Mouse (Mus musculus): ENCODE measurements around the gene Tarbp1.

Tarbp1 gene

DNA sequence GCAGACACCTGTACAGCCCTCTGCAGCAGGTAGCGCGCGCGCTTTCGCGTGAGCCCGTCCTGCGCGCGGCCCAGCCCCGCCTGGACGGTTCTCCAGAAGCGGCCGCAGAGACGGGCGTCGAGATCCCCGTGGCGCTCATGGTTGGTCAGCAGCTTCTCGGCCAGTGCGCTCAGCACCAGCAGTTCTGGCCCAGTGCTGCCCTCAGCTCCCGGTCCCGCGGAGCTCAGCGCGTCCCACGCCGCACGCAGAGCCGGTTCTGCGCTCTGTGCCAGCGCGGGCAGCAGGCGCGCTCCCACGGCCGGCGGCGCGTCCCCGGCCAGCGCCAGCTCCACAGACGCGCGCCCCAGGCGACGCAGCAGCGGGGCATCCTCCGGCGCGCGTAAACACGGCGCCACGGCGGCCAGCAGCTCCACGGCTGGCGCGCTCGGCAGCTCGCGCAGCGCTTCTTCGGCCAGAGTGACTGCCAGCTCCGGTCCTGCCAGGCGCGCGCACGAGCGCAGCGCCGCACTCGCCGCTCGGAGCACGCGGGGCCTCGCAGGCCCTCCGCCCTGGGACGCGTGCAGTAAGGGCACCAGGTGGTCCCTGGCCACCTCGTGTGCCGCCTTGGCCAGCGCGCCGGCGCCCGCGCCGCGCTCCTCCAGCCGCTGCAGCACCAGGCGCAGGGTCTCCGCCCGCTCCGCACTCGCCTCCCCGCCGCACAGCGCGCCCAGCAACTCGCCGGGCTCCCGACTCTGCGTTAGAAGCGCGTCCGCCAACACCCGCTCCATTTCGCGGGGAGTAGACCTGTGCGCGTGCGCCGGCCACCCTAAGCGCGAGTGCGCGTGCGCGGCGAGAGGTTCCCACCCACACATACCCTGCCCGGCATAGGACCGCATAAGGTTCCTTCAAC lies at the start of gene Tarbp1:
TSS of gene Tarbp1 (minus strand) at position 767 of the 889 bp plus-strand sequence.
- DNase-seq (ENCODE audit: extremely low read depth, insufficient read length, low spot score) = peak; percentile 91

DNA sequence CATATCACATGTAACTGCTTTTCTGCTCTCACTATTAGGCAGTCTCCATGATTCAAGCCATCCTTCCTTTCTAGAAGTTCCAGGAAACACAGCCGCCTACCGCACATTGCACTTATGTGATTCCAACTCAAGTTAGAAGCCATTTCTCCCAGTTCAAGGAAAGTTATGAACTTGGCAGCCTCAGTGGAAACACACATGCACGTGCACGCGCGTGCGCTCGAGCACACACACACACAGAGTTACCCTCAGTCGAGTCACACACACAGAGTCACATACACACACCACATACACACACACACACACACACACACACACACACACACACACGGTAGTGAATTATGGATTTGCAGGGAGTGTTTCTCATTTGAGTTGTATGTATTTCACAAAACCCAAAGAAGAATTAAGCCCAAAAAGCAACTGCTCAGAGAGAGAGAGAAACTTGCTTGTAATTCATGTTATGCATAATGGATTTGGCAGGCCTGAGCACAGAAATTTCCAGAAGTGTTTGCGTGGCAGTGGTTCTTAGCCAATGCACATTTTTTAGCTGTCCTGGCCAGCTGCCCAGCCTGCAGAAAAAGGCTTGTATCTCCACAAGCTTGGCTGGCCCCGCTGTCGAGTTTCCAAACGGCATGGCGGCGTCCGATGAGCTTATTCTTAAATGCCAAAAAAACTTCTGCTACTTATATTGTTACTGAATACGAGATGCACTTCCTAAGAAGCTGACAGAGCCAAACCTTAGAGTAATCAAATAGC lies 49.5 kb upstream of the Tarbp1 start:
- DNase-seq (ENCODE audit: extremely low read depth, insufficient read length, low spot score) = peak; percentile 57

- DNase-seq (ENCODE audit: extremely low read depth, insufficient read length, low spot score) = peak; percentile 84
Measured at GRCm38 (mm10) chr8:126523060-126523574, 48.3 kb upstream of the Tarbp1 start.

DNA sequence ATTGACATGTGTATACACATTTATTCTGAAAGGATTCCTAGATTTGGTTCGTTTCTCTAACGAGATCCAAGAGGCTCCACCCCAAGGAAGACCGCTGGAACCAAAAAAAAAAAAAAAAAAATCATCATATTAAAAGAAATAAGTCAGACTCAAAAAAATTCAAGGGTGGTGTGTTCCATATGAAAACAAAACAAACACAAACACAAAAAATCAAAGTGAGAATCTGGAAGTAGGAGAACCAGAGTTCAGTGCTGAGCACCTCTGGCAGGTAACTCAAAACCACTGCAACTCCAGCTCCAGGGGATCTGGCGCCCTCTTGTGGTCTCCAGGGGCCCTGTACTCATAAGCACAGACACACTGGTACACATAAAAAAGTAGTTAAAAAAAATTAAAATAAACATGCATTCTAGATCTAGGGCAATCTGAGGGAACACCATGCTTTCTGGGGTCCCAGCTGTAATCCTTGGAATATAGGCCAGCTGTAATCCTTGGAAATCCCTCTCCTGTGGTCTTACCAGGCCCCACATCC lies 44.6 kb upstream of the Tarbp1 start:
- DNase-seq (ENCODE audit: extremely low read depth, insufficient read length, low spot score) = no peak

DNA sequence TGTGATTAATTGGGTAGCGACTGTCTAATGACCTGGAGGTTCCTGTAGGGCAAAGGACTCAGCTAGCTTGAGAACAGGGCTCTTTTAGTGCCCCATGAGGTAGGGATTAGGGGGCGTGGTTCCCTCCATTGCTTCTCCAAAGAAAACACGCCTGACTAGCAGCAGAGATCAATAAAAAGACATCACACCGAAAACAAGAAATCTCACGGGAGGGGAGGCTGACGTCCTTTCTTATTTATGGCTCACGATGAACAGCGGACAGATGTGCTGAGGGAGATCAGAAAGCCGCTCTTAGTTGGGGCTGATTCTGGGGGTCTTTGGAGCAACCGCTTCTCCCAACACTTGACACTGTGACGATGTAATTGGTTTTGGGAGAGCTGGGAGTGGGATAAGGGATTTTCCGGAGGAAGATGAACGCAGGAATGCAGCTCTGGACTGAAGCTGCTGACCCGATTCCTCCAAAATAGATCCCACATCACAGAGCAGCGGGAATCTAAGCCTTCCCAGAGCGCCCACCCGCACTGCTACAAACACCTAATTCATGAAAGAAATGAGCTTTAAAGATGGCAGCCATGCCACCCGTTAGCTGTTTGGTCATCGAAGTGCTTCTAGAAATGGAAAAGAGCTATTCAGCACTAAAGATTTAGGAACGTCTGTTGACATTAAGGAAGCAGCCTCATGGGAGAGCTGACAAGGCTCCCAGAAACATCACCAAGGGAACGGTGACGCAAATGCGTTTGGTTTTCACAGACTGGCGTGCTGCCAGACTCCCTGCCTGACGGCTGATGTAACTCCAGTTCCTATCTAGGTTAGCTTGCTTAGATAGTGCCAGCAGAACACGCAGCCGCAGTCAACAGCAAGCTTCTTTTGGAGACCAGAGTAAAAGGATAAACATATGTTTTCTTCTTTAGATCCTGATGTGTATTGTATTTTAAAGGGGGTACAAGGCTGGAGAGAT lies 42.0 kb upstream of the Tarbp1 start:
- peak; percentile 59 for DNase-seq (ENCODE audit: extremely low read depth, insufficient read length, low spot score)

GRCm38 (mm10) chr8:126514011-126514964 lies 39.4 kb upstream of the Tarbp1 start:
- no peak for DNase-seq (ENCODE audit: extremely low read depth, insufficient read length, low spot score)

- no peak for DNase-seq (ENCODE audit: extremely low read depth, insufficient read length, low spot score)
Measured at GRCm38 (mm10) chr8:126510866-126511265, 36.0 kb upstream of the Tarbp1 start.

- no peak for DNase-seq (ENCODE audit: extremely low read depth, insufficient read length, low spot score)
Measured at GRCm38 (mm10) chr8:126509635-126510034, 34.8 kb upstream of the Tarbp1 start.

- DNase-seq (ENCODE audit: extremely low read depth, insufficient read length, low spot score) = peak; percentile 29
Measured at GRCm38 (mm10) chr8:126508871-126509586, 34.2 kb upstream of the Tarbp1 start.

DNA sequence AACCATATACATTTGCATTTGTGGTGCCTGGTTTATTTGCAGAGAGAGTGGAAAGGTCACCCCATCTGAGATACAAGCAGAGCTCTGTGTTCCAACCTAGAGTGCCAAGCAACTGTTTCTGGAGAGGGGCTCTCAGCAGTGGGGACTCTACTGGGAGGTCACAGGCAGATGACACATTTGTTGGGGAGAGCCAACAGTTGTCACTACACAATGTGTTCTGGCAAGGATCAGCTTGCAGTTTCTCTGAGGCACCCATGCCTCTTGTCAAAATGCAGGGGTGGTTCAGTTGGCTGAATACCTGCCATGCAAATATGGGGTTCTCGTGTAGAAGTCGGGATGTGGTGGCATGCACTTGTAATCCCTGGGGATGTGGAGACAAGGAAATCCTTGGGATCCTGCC lies 33.4 kb upstream of the Tarbp1 start:
- no peak for DNase-seq (ENCODE audit: extremely low read depth, insufficient read length, low spot score)

DNA sequence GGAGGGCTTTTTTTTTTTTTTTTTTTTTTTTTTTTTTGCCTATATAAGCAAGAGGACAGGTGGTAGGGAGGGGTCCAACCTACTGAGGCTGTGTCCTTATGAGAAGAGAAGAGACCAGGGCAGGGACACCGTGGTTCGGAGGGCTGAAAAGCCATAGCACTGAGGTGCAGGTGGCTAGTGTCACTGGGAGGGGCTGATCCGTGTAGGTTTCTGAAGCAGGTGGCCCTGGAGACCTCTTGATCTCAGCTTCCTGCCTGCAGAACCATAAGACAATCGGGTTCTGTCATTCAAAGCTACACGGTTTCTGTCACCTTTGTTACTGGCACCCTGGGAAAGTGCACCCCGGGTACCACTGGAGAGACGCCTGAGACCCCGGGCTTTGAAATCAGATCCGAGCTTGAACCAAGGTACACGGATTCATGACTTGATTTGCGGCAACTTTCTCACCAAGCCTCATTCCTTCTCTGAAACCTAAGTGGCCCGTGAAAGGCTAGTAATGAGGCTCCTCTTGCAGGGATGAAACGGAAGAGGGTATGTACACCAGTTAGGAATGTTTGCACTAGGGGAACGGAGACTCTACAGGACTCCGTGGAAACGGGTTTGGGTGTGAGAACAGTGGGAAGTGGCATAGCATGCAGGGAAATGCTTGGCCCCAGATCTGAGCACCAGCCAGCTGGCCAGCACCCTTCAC lies 29.8 kb upstream of the Tarbp1 start:
- no peak for DNase-seq (ENCODE audit: extremely low read depth, insufficient read length, low spot score)

GRCm38 (mm10) chr8:126502722-126503121 lies 27.9 kb upstream of the Tarbp1 start:
- DNase-seq (ENCODE audit: extremely low read depth, insufficient read length, low spot score) = no peak

GRCm38 (mm10) chr8:126499371-126499770 lies 24.5 kb upstream of the Tarbp1 start:
- no peak for DNase-seq (ENCODE audit: extremely low read depth, insufficient read length, low spot score)

DNA sequence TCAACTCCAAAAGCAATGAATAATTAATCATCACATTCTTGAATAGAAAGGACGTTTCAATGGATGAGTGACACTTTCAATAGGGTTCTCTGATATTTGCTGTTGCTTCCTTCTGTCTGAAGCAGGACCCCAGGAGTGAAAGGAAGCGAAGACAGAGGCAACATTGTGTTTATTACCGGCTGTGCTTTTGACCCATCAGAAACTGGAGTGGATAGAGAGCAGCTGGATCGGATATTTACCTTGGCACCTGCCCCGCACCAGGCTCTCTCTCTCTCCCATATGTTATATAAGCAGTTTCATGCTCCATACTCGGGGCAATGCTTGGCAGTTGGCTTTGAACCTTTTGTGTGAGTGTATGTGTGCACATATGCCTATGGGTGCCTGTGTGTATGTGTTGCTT lies 23.6 kb upstream of the Tarbp1 start:
- DNase-seq (ENCODE audit: extremely low read depth, insufficient read length, low spot score) = no peak

DNA sequence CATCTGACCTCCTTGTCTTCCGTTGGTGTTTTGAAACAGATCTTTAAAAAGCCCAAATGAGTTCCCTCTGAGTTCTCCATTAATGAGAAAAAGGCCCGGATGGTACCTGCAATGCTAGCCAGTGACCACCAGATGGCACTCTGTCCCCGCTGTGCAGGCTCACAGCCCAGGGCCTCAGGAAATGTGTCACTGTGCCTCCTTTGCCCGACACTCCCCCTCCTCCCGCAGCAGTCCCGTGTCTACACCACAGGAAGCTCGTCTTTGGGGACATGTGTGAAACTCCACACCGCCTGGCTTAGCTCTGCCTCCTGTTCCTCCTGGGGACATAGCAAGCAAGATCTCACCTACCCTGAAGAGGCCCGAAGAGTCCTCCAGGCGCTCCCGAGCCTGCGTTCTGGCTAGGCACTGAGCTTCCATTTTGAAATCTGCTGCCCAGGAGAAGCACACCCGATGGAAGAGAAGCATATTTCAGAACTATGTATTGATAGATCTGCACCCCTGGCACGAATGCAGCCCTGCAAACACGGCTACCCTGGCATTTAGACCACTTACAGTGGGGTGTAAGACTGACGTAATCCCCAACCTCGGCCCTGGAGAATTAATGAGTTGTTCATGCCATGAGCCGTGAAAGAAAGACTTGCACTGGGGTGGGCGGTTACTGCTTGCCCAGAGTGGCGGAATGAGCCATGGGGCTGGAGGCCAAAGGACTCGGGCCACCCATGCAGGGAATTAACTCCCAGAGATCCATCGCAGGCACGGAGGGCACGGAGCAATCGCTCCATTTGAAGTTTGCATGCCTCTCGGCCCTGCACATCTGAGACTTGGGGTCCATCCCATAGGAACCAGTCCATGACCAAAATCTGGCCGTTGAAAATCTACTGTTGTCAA lies 22.9 kb upstream of the Tarbp1 start:
- peak; percentile 77 for DNase-seq (ENCODE audit: extremely low read depth, insufficient read length, low spot score)

- DNase-seq (ENCODE audit: extremely low read depth, insufficient read length, low spot score) = no peak
Measured at GRCm38 (mm10) chr8:126496915-126497314, 22.1 kb upstream of the Tarbp1 start.

DNA sequence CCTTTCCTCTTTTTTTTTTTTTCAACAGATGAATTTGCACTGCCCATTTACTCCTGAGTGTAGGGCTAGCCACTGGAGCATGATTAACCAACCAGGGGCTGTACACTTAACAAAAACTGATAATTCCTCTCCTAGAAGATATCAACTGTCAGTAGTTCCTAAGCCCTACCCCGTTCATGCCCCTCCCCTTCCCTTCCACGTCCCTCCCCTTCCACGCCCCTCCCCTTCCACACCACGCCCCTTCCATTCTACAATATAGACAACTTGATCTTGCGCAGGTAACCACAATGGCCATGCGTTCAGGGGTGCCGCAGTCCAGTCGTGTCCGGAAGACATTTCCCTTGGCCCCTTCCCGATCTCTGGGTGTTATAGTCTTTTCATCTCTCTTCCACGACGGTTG lies 20.6 kb upstream of the Tarbp1 start:
- DNase-seq (ENCODE audit: extremely low read depth, insufficient read length, low spot score) = no peak
